Mouse (Mus musculus) cerebellum, adult 9-10 months (tissue): ENCODE measurements around the gene Usp34.
A peak's percentile ranks its signal among the peaks of the same experiment; 100 is the strongest.
"Not testable (repeated sequence)": the region's sequence is repeated elsewhere in the genome, so short reads cannot be mapped to it uniquely, and the experiment has no call there.

Experiments
- DNase-seq: peaks from one replicate; pipeline ENCODE4 v3.0.0; 2022

The Usp34 gene

GRCm38 (mm10) chr11:23306764-23307565 lies at the start of gene Usp34:
Gene Usp34, plus strand, starts transcription at chr11:23306895.
- peak; percentile 74 for DNase-seq

- DNase-seq: no peak
These were observed 47.6 kb upstream of the Usp34 start for GRCm38 (mm10) chr11:23259073-23259472.

DNA sequence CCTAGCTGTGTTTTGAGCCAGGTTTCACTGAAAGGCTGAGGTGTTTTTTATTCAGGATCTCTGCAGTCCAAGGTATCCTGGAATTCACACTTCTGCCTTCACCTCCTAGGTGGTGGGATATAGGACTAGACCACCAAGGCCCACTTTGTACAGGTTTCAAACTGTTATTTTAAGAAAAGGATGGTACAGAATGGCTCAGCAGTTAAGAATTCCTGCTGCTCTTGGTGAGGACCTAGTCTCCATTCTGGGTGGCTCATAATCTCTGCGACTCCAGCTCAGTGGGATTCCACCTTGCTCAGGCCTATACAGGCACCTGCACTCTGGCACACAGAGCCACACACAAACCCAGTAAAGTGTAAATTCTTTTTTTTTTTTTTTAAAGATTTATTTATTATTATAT lies 47.2 kb upstream of the Usp34 start:
- DNase-seq: no peak

GRCm38 (mm10) chr11:23260186-23260585 lies 46.5 kb upstream of the Usp34 start:
- no peak for DNase-seq

DNA sequence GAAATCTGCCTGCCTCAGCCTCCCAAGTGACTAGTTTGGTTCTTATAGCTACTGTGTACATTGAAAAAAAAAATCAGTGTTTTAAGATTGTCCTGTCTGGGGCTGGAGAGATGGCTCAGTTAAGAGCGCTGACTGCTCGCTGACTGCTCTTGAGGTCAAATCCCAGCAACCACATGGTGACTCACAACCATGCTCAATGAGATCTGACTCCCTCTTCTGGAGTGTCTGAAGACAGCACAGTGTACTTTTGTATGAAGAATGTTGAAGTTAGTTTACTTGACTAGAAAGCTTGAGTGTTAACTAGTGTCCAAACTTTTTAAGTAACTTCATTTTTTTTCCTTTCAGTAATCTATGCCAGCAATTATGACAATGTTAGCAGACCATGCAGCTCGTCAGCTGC lies 45.2 kb upstream of the Usp34 start:
- no peak for DNase-seq

GRCm38 (mm10) chr11:23264949-23265348 lies 41.7 kb upstream of the Usp34 start:
- DNase-seq: no peak

DNA sequence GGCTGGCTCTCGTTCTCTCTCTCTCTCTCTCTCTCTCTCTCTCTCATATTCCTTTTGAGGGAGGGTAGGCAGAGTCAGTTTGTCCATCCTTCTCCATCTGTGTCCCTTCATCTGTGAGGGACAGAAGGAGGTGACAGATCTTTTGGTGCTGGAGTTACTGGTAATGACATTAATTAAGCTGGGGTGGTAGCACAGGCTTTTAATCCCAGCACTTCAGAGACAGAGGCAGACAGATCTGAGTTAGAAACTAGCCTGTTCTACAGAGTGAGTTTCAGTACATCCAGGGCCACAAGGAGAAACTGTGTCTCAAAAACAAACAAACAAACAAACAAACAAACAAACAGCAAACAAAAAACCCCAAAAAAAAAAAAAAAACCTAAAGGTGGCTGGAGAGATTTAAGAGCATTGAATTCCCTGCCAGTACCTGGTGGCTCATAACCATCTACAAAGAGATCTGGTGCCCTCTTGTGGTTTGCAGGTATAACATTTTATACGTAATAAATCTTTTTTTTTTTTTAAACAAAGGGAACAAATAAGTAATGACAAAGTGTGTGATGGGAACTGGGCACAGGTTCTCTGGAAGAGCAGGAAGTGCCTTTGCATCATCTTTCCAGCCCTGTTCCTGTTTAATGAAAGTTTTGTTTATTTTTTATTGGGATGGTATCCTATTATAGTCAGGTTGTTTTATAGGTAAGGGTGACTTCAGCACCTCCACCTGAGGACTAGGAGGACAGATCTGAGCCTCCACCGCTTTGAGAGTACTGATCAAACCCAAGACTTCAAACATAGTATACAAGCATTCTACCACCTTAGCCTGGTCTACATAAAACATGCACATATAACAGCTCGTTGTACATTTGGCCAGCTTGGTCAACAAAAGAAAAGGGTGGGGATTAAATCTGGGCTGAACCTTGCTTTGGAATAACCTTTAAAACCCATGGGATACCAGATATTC lies 34.6 kb upstream of the Usp34 start:
- peak; percentile 57 for DNase-seq

- DNase-seq: no peak
These were observed 30.9 kb upstream of the Usp34 start for GRCm38 (mm10) chr11:23275780-23276179.

- DNase-seq: no peak
These were observed 22.2 kb upstream of the Usp34 start for GRCm38 (mm10) chr11:23284469-23284868.

GRCm38 (mm10) chr11:23288866-23289265 lies 17.8 kb upstream of the Usp34 start:
- DNase-seq: not testable (repeated sequence)

- no peak for DNase-seq
These were observed 9.3 kb upstream of the Usp34 start for GRCm38 (mm10) chr11:23297379-23297778.

- DNase-seq: no peak
These were observed 8.4 kb upstream of the Usp34 start for GRCm38 (mm10) chr11:23298301-23298700.

- no peak for DNase-seq
These were observed 6.8 kb upstream of the Usp34 start for GRCm38 (mm10) chr11:23299910-23300309.

GRCm38 (mm10) chr11:23303126-23303525 lies 3.6 kb upstream of the Usp34 start:
- no peak for DNase-seq

DNA sequence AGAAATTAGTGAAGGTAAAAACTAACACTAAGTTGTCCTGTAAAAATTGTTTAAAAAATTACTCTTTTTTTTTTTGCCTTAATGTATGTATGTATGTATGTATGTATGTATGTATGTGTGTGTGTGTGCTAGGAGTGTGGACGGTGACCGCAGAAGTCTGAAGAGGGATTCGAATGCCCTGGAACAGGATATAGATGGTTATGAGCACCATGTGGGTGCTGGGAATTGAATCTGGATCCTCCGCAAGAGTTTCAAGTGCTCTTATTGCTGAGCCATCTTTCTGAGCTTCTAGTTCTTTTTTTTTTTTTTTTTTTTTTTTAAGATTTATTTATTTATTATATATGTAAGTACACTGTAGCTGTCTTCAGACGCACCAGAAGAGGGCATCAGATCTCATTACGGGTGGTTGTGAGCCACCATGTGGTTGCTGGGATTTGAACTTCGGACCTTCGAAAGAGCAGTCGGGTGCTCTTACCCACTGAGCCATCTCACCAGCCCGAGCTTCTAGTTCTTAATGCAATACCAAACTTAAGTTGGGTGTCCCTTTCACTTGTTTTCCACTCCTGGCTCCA lies 1.5 kb upstream of the Usp34 start:
- DNase-seq: peak; percentile 58

DNA sequence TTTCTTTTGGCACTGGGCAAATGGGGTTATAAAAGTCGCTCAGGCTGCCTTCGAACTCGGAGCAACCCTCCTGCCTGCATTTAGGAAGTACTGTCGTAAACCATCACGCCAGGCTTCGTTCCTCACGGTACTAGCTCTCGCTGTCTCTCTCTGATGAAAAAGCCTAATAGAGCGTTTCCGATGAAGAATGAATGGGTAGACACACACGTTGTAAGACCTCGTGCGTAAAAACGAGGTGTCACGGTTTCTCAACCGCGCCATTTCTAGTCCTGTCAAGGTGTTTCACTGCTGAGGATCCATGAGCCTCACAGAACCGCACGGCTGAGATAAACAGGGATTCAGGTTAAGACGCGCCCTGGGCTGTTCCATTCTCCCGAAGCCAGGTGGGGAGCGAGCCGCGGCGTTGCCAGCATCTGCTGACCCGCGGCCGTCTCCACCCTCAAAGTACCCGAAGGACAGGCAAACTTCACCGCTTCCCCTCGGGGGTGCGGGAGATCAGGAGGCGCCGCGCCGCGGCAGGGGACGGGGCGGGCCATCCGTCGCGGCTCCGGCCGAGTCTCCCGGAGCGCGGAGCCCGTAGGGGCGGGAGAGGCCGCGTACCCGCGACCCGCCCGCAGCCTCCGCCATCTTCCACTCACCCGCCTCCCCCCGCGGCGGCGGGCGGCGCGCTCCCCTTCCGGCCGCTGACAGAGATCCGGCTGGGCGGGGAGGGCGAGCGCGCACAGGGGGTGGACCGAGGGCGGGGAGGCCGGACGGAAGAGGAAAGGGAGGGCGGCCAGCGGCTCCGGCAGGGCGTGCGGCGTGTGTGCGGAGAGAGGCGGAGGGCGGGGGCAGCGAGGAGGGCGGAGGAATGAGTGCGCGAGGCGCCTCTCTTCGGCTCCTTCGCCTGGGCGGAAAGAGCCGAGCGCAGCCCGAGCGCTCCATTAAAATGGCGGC lies 754 bp upstream of the Usp34 start:
- DNase-seq: peak; percentile 96

DNA sequence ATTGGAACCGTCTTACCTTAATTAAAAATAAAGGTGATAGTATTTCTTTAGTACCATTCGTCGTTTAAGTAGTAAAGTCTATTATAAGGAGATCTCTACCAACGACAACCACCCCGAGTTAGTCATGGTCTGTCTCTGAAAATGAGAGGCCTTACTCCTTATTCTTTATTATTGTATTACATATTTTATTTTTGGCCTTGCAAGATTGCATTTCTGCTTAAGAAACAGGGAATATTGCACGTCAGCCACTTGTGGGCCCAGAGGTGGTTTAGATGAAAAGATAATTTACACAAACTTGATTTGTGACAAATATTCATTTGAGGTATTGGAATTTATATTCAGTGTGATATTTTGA lies 848 bp downstream of the Usp34 start:
- DNase-seq: no peak

DNA sequence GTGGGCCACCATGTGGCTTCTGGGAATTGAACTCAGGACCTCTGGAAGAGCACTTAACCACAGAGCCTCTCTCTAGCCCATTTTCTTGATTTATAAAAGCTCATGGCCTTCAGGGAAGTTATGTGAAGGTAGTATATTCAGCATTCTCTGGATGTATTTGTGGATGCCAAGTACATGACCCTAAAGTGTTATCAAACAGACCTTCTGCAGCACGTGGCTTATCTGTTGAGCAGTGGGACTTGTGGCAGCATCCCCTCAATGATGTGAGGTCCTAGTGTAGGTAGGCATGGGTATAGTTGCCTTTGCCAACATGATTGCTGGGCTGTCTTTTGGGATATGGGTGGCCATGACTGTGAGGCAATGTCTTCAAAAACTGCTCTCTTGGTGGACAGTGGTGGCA lies 6.8 kb downstream of the Usp34 start:
- DNase-seq: no peak

DNA sequence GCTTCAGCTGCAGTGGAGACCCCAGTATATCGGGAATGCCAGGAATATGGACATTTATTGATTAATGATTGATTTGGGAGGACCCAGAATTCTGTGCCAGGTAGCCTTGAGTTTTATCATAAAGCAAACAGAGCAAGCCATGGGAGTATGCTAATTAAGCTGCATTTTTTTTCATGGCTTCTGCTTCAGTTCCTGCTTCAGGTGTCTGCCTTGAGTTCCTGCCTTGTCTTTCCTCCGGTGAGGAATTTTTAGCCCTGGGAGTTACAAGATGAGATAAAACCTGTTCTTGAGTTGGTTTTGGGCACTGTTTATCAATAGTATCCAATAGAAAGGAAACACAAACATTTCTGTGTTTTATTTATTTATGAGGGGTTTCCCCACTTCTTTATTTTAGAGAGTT lies 22.7 kb downstream of the Usp34 start:
- no peak for DNase-seq

GRCm38 (mm10) chr11:23332136-23332535 lies 25.4 kb downstream of the Usp34 start:
- no peak for DNase-seq

DNA sequence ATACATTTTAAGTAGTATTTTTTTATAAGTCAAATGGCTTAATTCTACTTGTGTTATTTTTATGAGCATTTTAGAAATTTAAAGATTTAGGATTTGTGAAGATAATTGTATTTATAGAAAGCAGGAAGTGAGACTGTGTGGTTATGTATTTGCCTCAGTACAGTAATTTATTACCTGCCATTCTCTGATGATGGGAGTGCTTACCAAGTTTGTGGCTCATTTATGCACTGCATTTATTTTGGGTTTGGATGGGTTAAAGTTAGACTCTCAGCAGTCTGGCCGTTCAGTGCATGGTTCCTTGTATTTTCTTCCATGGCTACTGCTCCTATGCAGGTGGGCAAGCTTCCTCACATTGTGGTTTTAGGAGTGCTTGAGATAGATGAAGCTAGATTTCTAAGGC lies 28.5 kb downstream of the Usp34 start:
- DNase-seq: no peak

DNA sequence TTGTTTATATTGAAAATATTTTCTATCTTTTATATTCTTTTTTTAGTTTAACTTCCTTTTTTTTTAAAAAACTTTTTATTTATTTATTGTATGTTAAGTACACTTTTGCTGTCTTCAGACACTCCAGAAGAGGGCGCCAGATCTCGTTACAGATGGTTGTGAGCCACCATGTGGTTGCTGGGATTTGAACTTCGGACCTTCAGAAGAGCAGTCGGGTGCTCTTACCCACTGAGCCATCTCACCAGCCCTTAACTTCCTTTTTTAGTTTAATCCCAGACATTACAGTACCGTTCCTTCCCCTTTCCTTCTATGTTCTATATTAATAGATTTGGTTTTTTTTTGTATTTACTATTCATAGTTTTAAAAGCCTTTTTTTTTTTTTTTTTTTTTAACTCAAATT lies 50.5 kb downstream of the Usp34 start:
- DNase-seq: not testable (repeated sequence)
